20 mouse cellular contexts compared by ENCODE assay signal in the genomic region with DNA sequence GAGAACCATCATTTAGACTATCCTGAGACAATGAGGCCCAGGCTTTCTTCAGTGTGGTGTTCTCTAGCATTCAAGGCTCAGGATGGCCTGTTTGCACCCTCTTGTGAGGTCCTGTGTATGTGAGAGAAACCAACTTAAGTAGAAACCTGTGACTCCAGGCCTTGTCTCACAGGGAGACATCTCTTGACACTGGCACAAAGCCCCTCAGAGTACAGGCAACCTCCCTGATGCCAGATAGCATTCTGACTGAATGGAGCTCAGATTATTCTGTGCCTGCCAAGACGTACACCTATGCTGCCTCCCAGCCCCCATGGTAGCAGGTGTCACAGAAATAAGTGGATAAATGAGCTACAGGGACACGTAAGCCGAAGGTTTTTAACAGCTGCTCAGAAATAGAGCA.
"Had no signal": no experiment of that assay in that cellular context is flagged by ENCODE, and none has a peak within 500 bp of the region (broad histone marks: within the 10 kb centered on the region; RNA-seq: fewer than 3 reads in every experiment).

No protein-coding gene starts in this region.

- H3K9me3 ChIP-seq: lung, embryonic 15.5 days; midbrain, embryonic 10.5 days; midbrain, embryonic 12.5 days; neural tube, embryonic 13.5 days; neural tube, embryonic 15.5 days had no signal

- H3K4me2 ChIP-seq: lung, embryonic 15.5 days; midbrain, embryonic 12.5 days; neural tube, embryonic 13.5 days; neural tube, embryonic 15.5 days had no signal

- DNase-seq: liver, postnatal 0 days; lung, adult 2 months; lung, postnatal 14 days; lung, postnatal 36 days; midbrain, embryonic 14.5 days; retina, postnatal 1 day; right cerebral cortex, adult 18-20 months; right cerebral cortex, postnatal 25 days; right cerebral cortex, postnatal 4 days; spleen, adult 18-20 months; thymus, adult 18-20 months; thymus, postnatal 36 days had no signal

- H3K27me3 ChIP-seq: lung, embryonic 15.5 days; midbrain, embryonic 12.5 days; neural tube, embryonic 13.5 days; neural tube, embryonic 15.5 days had no signal

- H3K27ac ChIP-seq: lung, embryonic 15.5 days; midbrain, embryonic 10.5 days; midbrain, embryonic 12.5 days; neural tube, embryonic 13.5 days had no signal

- H3K36me3 ChIP-seq: lung, embryonic 15.5 days; midbrain, embryonic 10.5 days; midbrain, embryonic 12.5 days; neural tube, embryonic 13.5 days; neural tube, embryonic 15.5 days had no signal

- H3K9ac ChIP-seq: liver, postnatal 0 days; lung, embryonic 15.5 days; midbrain, embryonic 12.5 days; neural tube, embryonic 13.5 days; neural tube, embryonic 15.5 days had no signal

- ATAC-seq: liver, postnatal 0 days; lung, postnatal 0 days; midbrain, embryonic 16.5 days had no signal

- H3K4me3 ChIP-seq: lung, embryonic 15.5 days; midbrain, embryonic 10.5 days; midbrain, embryonic 12.5 days; myocyte; neural tube, embryonic 13.5 days; neural tube, embryonic 15.5 days had no signal
